Mouse (Mus musculus) spleen, postnatal 36 days (tissue): Measurements from ENCODE around the gene Celsr1.

ENCODE experiments used
- DNase-seq, 2 experiments: peaks; one replicate each; pipeline ENCODE4 v3.0.0; 2022; ENCODE audit warnings: low spot score in 2 of 2, mixed read lengths in 1 of 2

Gene Celsr1

GRCm38 (mm10) chr15:86033191-86033841 lies at the start of gene Celsr1:
Gene Celsr1, minus strand, starts transcription at chr15:86033777.
- DNase-seq, result no peak

- no peak for DNase-seq
These were observed 49.7 kb upstream of the Celsr1 start for GRCm38 (mm10) chr15:86083261-86083741.

GRCm38 (mm10) chr15:86082551-86082961 lies 49.0 kb upstream of the Celsr1 start:
- DNase-seq, result no peak

GRCm38 (mm10) chr15:86081654-86082053 lies 48.1 kb upstream of the Celsr1 start:
- no peak for DNase-seq

GRCm38 (mm10) chr15:86080408-86080807 lies 46.8 kb upstream of the Celsr1 start:
- DNase-seq, result no peak

- DNase-seq, result no peak
These were observed 46.3 kb upstream of the Celsr1 start for GRCm38 (mm10) chr15:86079876-86080275.

- DNase-seq, result no peak
These were observed 45.9 kb upstream of the Celsr1 start for GRCm38 (mm10) chr15:86079467-86079866.

GRCm38 (mm10) chr15:86078481-86079216 lies 45.1 kb upstream of the Celsr1 start:
- DNase-seq, result no peak

GRCm38 (mm10) chr15:86077934-86078333 lies 44.4 kb upstream of the Celsr1 start:
- DNase-seq, result no peak

GRCm38 (mm10) chr15:86076378-86076777 lies 42.8 kb upstream of the Celsr1 start:
- DNase-seq, result no peak

- DNase-seq, result no peak
These were observed 42.4 kb upstream of the Celsr1 start for GRCm38 (mm10) chr15:86076048-86076315.

- no peak for DNase-seq
These were observed 41.9 kb upstream of the Celsr1 start for GRCm38 (mm10) chr15:86075305-86076047.

GRCm38 (mm10) chr15:86074171-86074937 lies 40.8 kb upstream of the Celsr1 start:
- DNase-seq, result no peak

- no peak for DNase-seq
These were observed 37.6 kb upstream of the Celsr1 start for GRCm38 (mm10) chr15:86071166-86071565.

- no peak for DNase-seq
These were observed 36.8 kb upstream of the Celsr1 start for GRCm38 (mm10) chr15:86070368-86070767.

GRCm38 (mm10) chr15:86069011-86069791 lies 35.6 kb upstream of the Celsr1 start:
- DNase-seq, result peak; percentile 73 to 74

- DNase-seq, result no peak
These were observed 34.4 kb upstream of the Celsr1 start for GRCm38 (mm10) chr15:86067941-86068495.

- DNase-seq, result peak; percentile 86
These were observed 34.0 kb upstream of the Celsr1 start for GRCm38 (mm10) chr15:86067581-86067910.

GRCm38 (mm10) chr15:86066836-86067580 lies 33.4 kb upstream of the Celsr1 start:
- DNase-seq, result no peak

- no peak for DNase-seq
These were observed 31.8 kb upstream of the Celsr1 start for GRCm38 (mm10) chr15:86065367-86065766.
